Mouse (Mus musculus) hindbrain, embryonic 12.5 days (tissue): Measurements from ENCODE around the gene 1700017D01Rik. TPM values are rescaled to one million over a fixed set of nuclear protein-coding genes. Genes with fewer than 3 reads are reported as not detected.
"Not testable (repeated sequence)": the region's sequence is repeated elsewhere in the genome, so short reads cannot be mapped to it uniquely, and the experiment has no call there.

Source experiments
- ATAC-seq: fragments of 200-750 bp; cut with Nextera tagmentation; 2 replicates; pipeline ENCODE4 v1.8.0; 2017; ENCODE audit warnings: moderate TSS enrichment; ENCODE audit not compliant: low FRiP score
- H3K27ac ChIP-seq: fragments of 300-500 bp; sonication (generic); 2 replicates; pipeline ENCODE4 v1.5.1; 2016; ENCODE audit warnings: mild to moderate bottlenecking
- H3K27me3 ChIP-seq: fragments of 300-500 bp; sonication (generic); 2 replicates; pipeline ENCODE4 v1.6.1; 2016; ENCODE audit warnings: mild to moderate bottlenecking
- H3K36me3 ChIP-seq: fragments of 300-500 bp; sonication (generic); 2 replicates; pipeline ENCODE4 v1.6.1; 2016; ENCODE audit warnings: mild to moderate bottlenecking
- H3K4me1 ChIP-seq: fragments of 300-500 bp; sonication (generic); 2 replicates; pipeline ENCODE4 v1.6.1; 2016
- H3K4me2 ChIP-seq: fragments of 300-500 bp; sonication (generic); replicated peaks from 2 replicates; pipeline ENCODE4 v1.6.1; 2016; ENCODE audit warnings: mild to moderate bottlenecking
- H3K4me3 ChIP-seq: fragments of 300-500 bp; sonication (generic); 2 replicates; pipeline ENCODE4 v1.5.1; 2016; ENCODE audit warnings: mild to moderate bottlenecking
- H3K9ac ChIP-seq: fragments of 300-500 bp; sonication (generic); 2 replicates; pipeline ENCODE4 v1.6.1; 2016; ENCODE audit warnings: mild to moderate bottlenecking, moderate library complexity
- H3K9me3 ChIP-seq: fragments of 300-500 bp; sonication (generic); replicated peaks from 2 replicates; pipeline ENCODE4 v1.6.1; 2016; ENCODE audit warnings: mild to moderate bottlenecking
- WGBS: fragments of 180-500 bp; shearing (Covaris S2); methylation state at CpG from one replicate; pipeline ENCODE4 v1.1.7; 2016; 5-methylcytosine and 5-hydroxymethylcytosine counted together
- polyA plus RNA-seq: library from polyadenylated mRNA; unstranded; fragments of >200 nt; fragmentation: Nextera tagmentation; extraction: Ambion mirVana; gene quantifications from 2 replicates; pipeline ENCODE4 v1.2.1, GENCODE M21; 2016

1700017D01Rik gene
- polyA plus RNA-seq, 1 experiment from 2014 or later, result not detected

GRCm38 (mm10) chr19:11080934-11081333, 49.7 kb downstream of the 1700017D01Rik start, which contains the start of gene Ms4a8a:
Ms4a8a (minus strand) TSS chr19:11081102.
- ATAC-seq, result no peak
- WGBS, result 87% methylated on average over 4 of the region's 4 CpGs
- no peak within 1 kb of the TSS for H3K4me3 ChIP-seq
- H3K4me2 ChIP-seq, result no peak within 1 kb of the TSS
- no peak within 1 kb of the TSS for H3K9ac ChIP-seq
- H3K27ac ChIP-seq, result no peak within 1 kb of the TSS
- no peaks in the 10 kb centered on the region for H3K36me3 ChIP-seq
- H3K9me3 ChIP-seq, result no peaks in the 10 kb centered on the region
- H3K4me1 ChIP-seq, result no peaks in the 10 kb centered on the region
- H3K27me3 ChIP-seq, result no peaks in the 10 kb centered on the region

- Histone ChIP-seq H3K27me3 (no peaks in the 10 kb centered on the region), H3K27ac (no peak overlapping the region), H3K4me1 (no peaks in the 10 kb centered on the region), H3K9me3 (no peaks in the 10 kb centered on the region), H3K4me3 (no peak overlapping the region), H3K36me3 (no peaks in the 10 kb centered on the region), H3K9ac (no peak overlapping the region), H3K4me2 (no peak overlapping the region)
- no peak for ATAC-seq
- WGBS, result 90% methylated on average over 3 of the region's 3 CpGs
These were observed 60.3 kb downstream of the 1700017D01Rik start for GRCm38 (mm10) chr19:11070364-11070763.

- Histone ChIP-seq H3K4me1 (no peaks in the 10 kb centered on the region), H3K27me3 (no peaks in the 10 kb centered on the region), H3K36me3 (no peaks in the 10 kb centered on the region), H3K9ac (no peak overlapping the region), H3K27ac (no peak overlapping the region), H3K4me2 (no peak overlapping the region), H3K9me3 (no peaks in the 10 kb centered on the region), H3K4me3 (no peak overlapping the region)
- ATAC-seq, result no peak
- WGBS, result 69% methylated on average over 2 of the region's 2 CpGs
These were observed 65.3 kb downstream of the 1700017D01Rik start for GRCm38 (mm10) chr19:11065202-11065875.

- no peak overlapping the region for H3K4me2 ChIP-seq
- no peaks in the 10 kb centered on the region for H3K9me3 ChIP-seq
- H3K27ac ChIP-seq, result no peak overlapping the region
- no peaks in the 10 kb centered on the region for H3K27me3 ChIP-seq
- WGBS, result 84% methylated on average over 1 of the region's 1 CpGs
- H3K4me1 ChIP-seq, result no peaks in the 10 kb centered on the region
- no peak overlapping the region for H3K4me3 ChIP-seq
- no peak for ATAC-seq
- no peaks in the 10 kb centered on the region for H3K36me3 ChIP-seq
- no peak overlapping the region for H3K9ac ChIP-seq
These were observed 69.8 kb downstream of the 1700017D01Rik start for GRCm38 (mm10) chr19:11060900-11061299.

DNA sequence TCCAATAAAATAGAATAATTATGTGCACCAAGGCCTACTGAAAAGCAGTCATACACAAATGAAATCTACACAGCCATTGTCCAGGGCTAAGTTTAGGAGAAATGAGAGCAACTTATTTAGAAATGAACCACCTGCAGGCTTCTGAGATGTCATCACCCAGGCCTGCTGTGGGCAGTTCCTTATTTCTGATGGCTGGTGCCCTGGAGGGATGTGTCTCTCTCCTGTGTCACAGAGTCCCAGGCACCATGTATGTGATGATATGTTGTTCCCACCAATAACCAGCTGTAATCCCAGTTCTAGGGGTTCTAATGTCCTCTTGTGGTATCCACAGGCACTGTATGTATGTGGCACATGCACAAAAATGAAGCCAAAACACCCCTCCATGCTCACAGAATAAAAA, 70.7 kb downstream of the 1700017D01Rik start:
- H3K36me3 ChIP-seq, result no peaks in the 10 kb centered on the region
- no peaks in the 10 kb centered on the region for H3K4me1 ChIP-seq
- no peaks in the 10 kb centered on the region for H3K27me3 ChIP-seq
- no peak overlapping the region for H3K27ac ChIP-seq
- no peaks in the 10 kb centered on the region for H3K9me3 ChIP-seq
- no peak overlapping the region for H3K9ac ChIP-seq
- no peak overlapping the region for H3K4me3 ChIP-seq
- no peak overlapping the region for H3K4me2 ChIP-seq
- no peak for ATAC-seq

DNA sequence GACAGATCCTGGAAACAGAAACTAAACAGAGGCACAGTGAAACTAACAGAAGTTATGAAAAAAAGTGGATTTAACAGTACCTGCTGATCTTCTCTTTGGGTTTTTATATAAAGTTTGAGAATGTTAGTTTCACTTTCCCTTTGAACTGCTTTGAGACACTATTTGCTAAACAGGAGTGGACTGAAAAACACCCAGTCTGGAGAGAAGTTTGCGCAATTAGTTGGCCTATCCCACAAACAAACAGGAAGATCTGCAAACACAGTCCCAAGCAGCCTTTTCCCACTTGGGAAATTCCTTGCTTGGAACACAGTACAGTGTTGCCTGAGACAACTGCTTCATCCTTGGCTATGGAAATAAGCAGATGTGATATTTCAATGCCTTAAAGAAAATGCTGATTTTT, 75.0 kb downstream of the 1700017D01Rik start:
- H3K4me1 ChIP-seq, H3K27me3 ChIP-seq, H3K9me3 ChIP-seq, H3K27ac ChIP-seq, H3K36me3 ChIP-seq, H3K4me2 ChIP-seq, H3K4me3 ChIP-seq, H3K9ac ChIP-seq, ATAC-seq: not testable (repeated sequence)
- 97% methylated on average over 1 of the region's 1 CpGs for WGBS

DNA sequence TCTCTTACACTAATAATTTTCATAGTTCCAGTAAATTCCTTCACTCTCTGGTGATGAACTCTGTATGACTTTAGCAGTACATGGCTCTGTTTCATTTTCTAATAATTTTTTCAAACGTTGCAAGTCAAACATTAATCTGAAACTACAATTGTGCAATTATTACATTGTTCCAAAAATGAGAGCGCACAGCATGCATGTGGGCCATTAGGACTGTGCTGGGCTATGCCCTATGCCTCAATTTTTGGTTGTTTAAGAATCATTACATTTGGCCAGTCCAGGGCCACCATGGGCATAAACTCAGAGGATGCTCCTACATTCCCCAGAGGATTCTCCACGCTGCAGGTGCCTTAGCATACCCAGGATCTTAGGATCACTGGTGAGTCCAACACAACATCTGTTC, 77.4 kb downstream of the 1700017D01Rik start:
- Histone ChIP-seq H3K4me3 (no peak overlapping the region), H3K9ac (no peak overlapping the region), H3K4me1 (no peaks in the 10 kb centered on the region), H3K4me2 (no peak overlapping the region), H3K9me3 (no peaks in the 10 kb centered on the region), H3K27me3 (no peaks in the 10 kb centered on the region), H3K27ac (no peak overlapping the region), H3K36me3 (no peaks in the 10 kb centered on the region)
- no peak for ATAC-seq
- 69% methylated on average over 3 of the region's 3 CpGs for WGBS

- H3K27me3 ChIP-seq, result no peaks in the 10 kb centered on the region
- WGBS, result 66% methylated on average over 5 of the region's 5 CpGs
- H3K36me3 ChIP-seq, result no peaks in the 10 kb centered on the region
- ATAC-seq, result no peak
- no peak overlapping the region for H3K4me3 ChIP-seq
- H3K4me1 ChIP-seq, result no peaks in the 10 kb centered on the region
- H3K9ac ChIP-seq, result no peak overlapping the region
- H3K4me2 ChIP-seq, result no peak overlapping the region
- no peak overlapping the region for H3K27ac ChIP-seq
- no peaks in the 10 kb centered on the region for H3K9me3 ChIP-seq
These were observed 77.8 kb downstream of the 1700017D01Rik start for GRCm38 (mm10) chr19:11052877-11053276.

DNA sequence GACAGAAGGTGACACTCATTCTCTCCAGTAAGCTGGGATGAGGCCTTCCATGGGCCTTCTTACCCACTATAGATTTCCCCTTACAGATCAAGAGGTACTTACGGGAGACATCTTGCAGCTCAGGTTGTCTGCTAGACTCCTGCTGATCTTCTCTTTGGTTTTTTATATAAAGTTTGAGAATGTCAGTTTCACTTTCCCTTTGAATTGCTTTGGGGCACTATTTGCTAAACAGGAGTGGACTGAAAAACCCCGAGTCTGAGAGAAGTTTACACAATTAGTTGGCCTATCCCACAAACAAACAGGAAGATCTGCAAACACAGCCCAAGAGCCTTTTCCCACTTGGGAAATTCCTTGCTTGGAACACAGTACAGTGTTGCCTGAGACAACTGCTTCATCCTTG, 80.4 kb downstream of the 1700017D01Rik start:
- no peak overlapping the region for H3K27ac ChIP-seq
- no peaks in the 10 kb centered on the region for H3K9me3 ChIP-seq
- no peaks in the 10 kb centered on the region for H3K4me1 ChIP-seq
- H3K4me2 ChIP-seq, result no peak overlapping the region
- no peaks in the 10 kb centered on the region for H3K36me3 ChIP-seq
- WGBS, result 73% methylated on average over 2 of the region's 2 CpGs
- H3K9ac ChIP-seq, result no peak overlapping the region
- H3K4me3 ChIP-seq, result no peak overlapping the region
- no peaks in the 10 kb centered on the region for H3K27me3 ChIP-seq
- ATAC-seq, result no peak

GRCm38 (mm10) chr19:11049426-11049825, 81.2 kb downstream of the 1700017D01Rik start:
- no peak overlapping the region for H3K4me2 ChIP-seq
- no peaks in the 10 kb centered on the region for H3K4me1 ChIP-seq
- ATAC-seq, result no peak
- H3K27me3 ChIP-seq, result no peaks in the 10 kb centered on the region
- H3K9ac ChIP-seq, result no peak overlapping the region
- H3K4me3 ChIP-seq, result no peak overlapping the region
- H3K36me3 ChIP-seq, result no peaks in the 10 kb centered on the region
- no peaks in the 10 kb centered on the region for H3K9me3 ChIP-seq
- no peak overlapping the region for H3K27ac ChIP-seq

GRCm38 (mm10) chr19:11048503-11048902, 82.2 kb downstream of the 1700017D01Rik start:
- H3K9ac ChIP-seq, result no peak overlapping the region
- H3K36me3 ChIP-seq, result no peaks in the 10 kb centered on the region
- H3K4me3 ChIP-seq, result no peak overlapping the region
- H3K4me1 ChIP-seq, result no peaks in the 10 kb centered on the region
- H3K4me2 ChIP-seq, result no peak overlapping the region
- H3K9me3 ChIP-seq, result no peaks in the 10 kb centered on the region
- ATAC-seq, result no peak
- H3K27me3 ChIP-seq, result no peaks in the 10 kb centered on the region
- 73% methylated on average over 1 of the region's 1 CpGs for WGBS
- H3K27ac ChIP-seq, result no peak overlapping the region

DNA sequence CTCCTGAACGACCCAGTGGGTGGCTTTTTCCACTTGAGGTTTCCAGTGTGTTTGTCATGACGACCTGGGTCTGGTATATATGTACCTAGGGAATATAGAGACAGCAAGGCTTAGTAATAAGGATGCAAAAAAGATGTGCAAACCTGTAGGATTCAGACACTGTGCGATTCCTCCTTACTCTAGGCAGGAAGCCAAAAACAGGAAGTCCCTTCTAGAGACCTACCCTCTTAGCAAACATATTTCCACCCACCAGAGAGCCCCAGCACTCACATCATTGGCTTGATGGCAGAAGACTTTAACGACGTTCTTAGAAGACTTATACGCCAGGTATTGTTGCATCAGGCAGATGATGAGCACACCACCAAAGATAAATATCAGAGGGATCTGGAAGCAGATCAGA, 82.7 kb downstream of the 1700017D01Rik start:
- Histone ChIP-seq H3K4me1 (no peaks in the 10 kb centered on the region), H3K4me3 (no peak overlapping the region), H3K9me3 (no peaks in the 10 kb centered on the region), H3K27ac (no peak overlapping the region), H3K36me3 (no peaks in the 10 kb centered on the region), H3K9ac (no peak overlapping the region), H3K27me3 (no peaks in the 10 kb centered on the region), H3K4me2 (no peak overlapping the region)
- WGBS, result 77% methylated on average over 6 of the region's 6 CpGs
- ATAC-seq, result no peak
